Mouse (Mus musculus) cerebellum, adult 2 months (tissue): Measurements from ENCODE around the gene Cenpx.

ENCODE experiments used
- CTCF ChIP-seq: fragments of 200-500 bp; IDR thresholded peaks from 2 replicates; pipeline ENCODE4 v1.5.1; 2011; ENCODE audit warnings: low read depth, mild to moderate bottlenecking, control low read depth, low read length, moderate library complexity, borderline replicate concordance; ENCODE audit not compliant: insufficient read depth
- POLR2A ChIP-seq: fragments of 200-500 bp; IDR thresholded peaks from 2 replicates; pipeline ENCODE4 v1.6.1; 2011; ENCODE audit warnings: low read length, control low read depth, borderline replicate concordance; ENCODE audit not compliant: insufficient read depth

GRCm38 (mm10) chr11:120683536-120683935, 30.0 kb downstream of the Cenpx start:
- TF ChIP-seq POLR2A (no peak), CTCF (no peak)
